Mouse (Mus musculus) brain, embryonic 14.5 days (tissue): ENCODE measurements around the gene Ezh1.

Source experiments
- CTCF ChIP-seq: fragments of 200-500 bp; IDR thresholded peaks from 2 replicates; pipeline ENCODE4 v1.5.1; 2012; ENCODE audit warnings: inconsistent platforms, mild to moderate bottlenecking, moderate library complexity, borderline replicate concordance; ENCODE audit not compliant: insufficient read depth, insufficient read length; ENCODE audit errors: extremely low read depth
- POLR2A ChIP-seq: fragments of 200-500 bp; IDR thresholded peaks from 2 replicates; pipeline ENCODE4 v1.6.1; 2012; ENCODE audit warnings: mild to moderate bottlenecking, inconsistent platforms, borderline replicate concordance; ENCODE audit not compliant: poor library complexity, insufficient read depth, insufficient read length, severe bottlenecking; ENCODE audit errors: extremely low read depth

GRCm38 (mm10) chr11:101176117-101176691 is 50.1 kb downstream of the Ezh1 start:
- TF ChIP-seq CTCF (peak; percentile 34; the same call in 1 of the 2 replicates), POLR2A (no peak)
